Mouse (Mus musculus) kidney, adult 2 months (tissue): Measurements from ENCODE around the gene BC051019. TPM values are rescaled to one million over a fixed set of nuclear protein-coding genes. Genes with fewer than 3 reads are reported as not detected.

Source experiments
- DNase-seq: peaks from one replicate; pipeline ENCODE4 v3.0.0; 2021
- H3K27ac ChIP-seq: fragments of 200-500 bp; 2 replicates; pipeline ENCODE4 v1.5.1; 2012; ENCODE audit warnings: low read depth, low read length, control low read depth, inconsistent platforms; ENCODE audit not compliant: insufficient read depth
- H3K27me3 ChIP-seq: fragments of 200-500 bp; replicated peaks from 2 replicates; pipeline ENCODE4 v1.6.1; 2012; ENCODE audit warnings: mild to moderate bottlenecking, moderate library complexity, low read length, inconsistent platforms; ENCODE audit not compliant: control insufficient read depth, insufficient read depth
- H3K36me3 ChIP-seq: fragments of 200-500 bp; 2 replicates; pipeline ENCODE4 v1.6.1; 2012; ENCODE audit warnings: mild to moderate bottlenecking, moderate library complexity, low read length, inconsistent platforms; ENCODE audit not compliant: control insufficient read depth, insufficient read depth
- H3K4me1 ChIP-seq: fragments of 200-500 bp; 2 replicates; pipeline ENCODE4 v1.6.1; 2011; ENCODE audit warnings: low read length; ENCODE audit not compliant: control insufficient read depth, insufficient read depth
- H3K4me3 ChIP-seq: fragments of 200-500 bp; 2 replicates; pipeline ENCODE4 v1.5.1; 2011; ENCODE audit warnings: mild to moderate bottlenecking, low read depth, low read length, control low read depth; ENCODE audit not compliant: insufficient read depth
- CTCF ChIP-seq: fragments of 200-500 bp; conservative IDR thresholded peaks from 2 replicates; pipeline ENCODE4 v1.5.1; 2011; ENCODE audit warnings: low read depth, mild to moderate bottlenecking, control low read depth, low read length, moderate library complexity, mixed read lengths; ENCODE audit not compliant: insufficient read depth, insufficient read length
- POLR2A ChIP-seq: fragments of 200-500 bp; IDR thresholded peaks from one replicate; pipeline ENCODE4 v1.6.1; 2011; ENCODE audit warnings: low read depth, low read length, control low read depth
- WGBS: fragments of 180-500 bp; shearing (Covaris S2); methylation state at CpG from one replicate; pipeline ENCODE4 v1.1.7; 2018; 5-methylcytosine and 5-hydroxymethylcytosine counted together
- polyA plus RNA-seq: library from polyadenylated mRNA; depleted of rRNA; stranded (reverse); fragments of >200 nt; gene quantifications from 2 replicates; pipeline ENCODE4 v1.2.3, GENCODE M21; 2012

Gene BC051019
- polyA plus RNA-seq, 1 experiment, result 0.08 TPM

GRCm38 (mm10) chr7:109731626-109732025 lies 8.0 kb upstream of the BC051019 start, which contains the start of gene Ascl3:
Gene Ascl3, minus strand, starts transcription at chr7:109731726.
- Histone ChIP-seq H3K27ac (peak within 1 kb of the TSS; percentile 21; the same call in 1 of the 2 replicates), H3K27me3 (no peaks in the 10 kb centered on the region), H3K4me3 (no peak within 1 kb of the TSS), H3K36me3 (peaks cover 3% of the 10 kb centered on the region; the same call in 1 of the 2 replicates), H3K4me1 (no peaks in the 10 kb centered on the region)
- no peak for DNase-seq
- TF ChIP-seq CTCF, result no peak
- no peak for TF ChIP-seq POLR2A
- WGBS, result 84% methylated on average over 5 of the region's 5 CpGs

GRCm38 (mm10) chr7:109723114-109723513 lies 536 bp downstream of the BC051019 start:
- Histone ChIP-seq H3K4me3 (no peak overlapping the region), H3K27ac (no peak overlapping the region), H3K36me3 (no peaks in the 10 kb centered on the region), H3K4me1 (no peaks in the 10 kb centered on the region), H3K27me3 (no peaks in the 10 kb centered on the region)
- TF ChIP-seq CTCF (no peak), POLR2A (no peak)
- WGBS, result 95% methylated on average over 8 of the region's 8 CpGs
- no peak for DNase-seq

GRCm38 (mm10) chr7:109722618-109723017 lies 1.0 kb downstream of the BC051019 start:
- no peak for TF ChIP-seq POLR2A
- TF ChIP-seq CTCF, result no peak
- no peaks in the 10 kb centered on the region for H3K36me3 ChIP-seq
- 100% methylated on average over 2 of the region's 2 CpGs for WGBS

GRCm38 (mm10) chr7:109719286-109719685 lies 4.4 kb downstream of the BC051019 start:
- H3K4me3 ChIP-seq, result no peak overlapping the region
- no peak overlapping the region for H3K27ac ChIP-seq
- no peak for TF ChIP-seq POLR2A
- TF ChIP-seq CTCF, result 0 out of 2 replicates have a peak, but pooled peaks have one; percentile 15
- peak; percentile 45 for DNase-seq
- no peaks in the 10 kb centered on the region for H3K4me1 ChIP-seq
- H3K36me3 ChIP-seq, result no peaks in the 10 kb centered on the region
- WGBS, result 59% methylated on average over 9 of the region's 9 CpGs
- H3K27me3 ChIP-seq, result no peaks in the 10 kb centered on the region

More at GRCm38 (mm10) chr7:109722618-109723017, 1.0 kb downstream of the BC051019 start:
- H3K4me3 ChIP-seq, result no peak overlapping the region
- DNase-seq, result no peak
- H3K27me3 ChIP-seq, result no peaks in the 10 kb centered on the region
- H3K27ac ChIP-seq, result no peak overlapping the region
- H3K4me1 ChIP-seq, result no peaks in the 10 kb centered on the region

GRCm38 (mm10) chr7:109713434-109713982 lies 10.1 kb downstream of the BC051019 start:
- H3K4me3 ChIP-seq, result no peak overlapping the region

GRCm38 (mm10) chr7:109712198-109712597 lies 11.5 kb downstream of the BC051019 start:
- no peak for DNase-seq
- Histone ChIP-seq H3K36me3 (no peaks in the 10 kb centered on the region; the same call in 1 of the 2 replicates), H3K4me3 (no peak overlapping the region), H3K27ac (no peak overlapping the region), H3K27me3 (no peaks in the 10 kb centered on the region), H3K4me1 (no peaks in the 10 kb centered on the region)
- WGBS, result 87% methylated on average over 7 of the region's 7 CpGs
- TF ChIP-seq CTCF (no peak), POLR2A (no peak)

More at GRCm38 (mm10) chr7:109713434-109713982, 10.1 kb downstream of the BC051019 start:
- H3K36me3 ChIP-seq, result no peaks in the 10 kb centered on the region; the same call in 1 of the 2 replicates
- no peaks in the 10 kb centered on the region for H3K27me3 ChIP-seq
- H3K27ac ChIP-seq, result no peak overlapping the region
- no peak for DNase-seq
- no peak for TF ChIP-seq CTCF
- TF ChIP-seq POLR2A, result no peak
- H3K4me1 ChIP-seq, result no peaks in the 10 kb centered on the region
- WGBS, result 94% methylated on average over 2 of the region's 2 CpGs

GRCm38 (mm10) chr7:109710069-109710468 lies 13.6 kb downstream of the BC051019 start:
- H3K4me1 ChIP-seq, result no peaks in the 10 kb centered on the region; the same call in 1 of the 2 replicates
- no peak for DNase-seq
- H3K27me3 ChIP-seq, result no peaks in the 10 kb centered on the region
- TF ChIP-seq POLR2A, result no peak
- TF ChIP-seq CTCF, result no peak
- H3K36me3 ChIP-seq, result no peaks in the 10 kb centered on the region; the same call in 1 of the 2 replicates
- H3K27ac ChIP-seq, result peak overlapping the region; percentile 87
- WGBS, result 26% methylated on average over 1 of the region's 1 CpGs
- H3K4me3 ChIP-seq, result no peak overlapping the region

- no peaks in the 10 kb centered on the region for H3K27me3 ChIP-seq
- peak; percentile 75 for DNase-seq
- H3K4me1 ChIP-seq, result peaks cover 5% of the 10 kb centered on the region; the same call in 1 of the 2 replicates
- 44% methylated on average over 3 of the region's 3 CpGs for WGBS
- H3K36me3 ChIP-seq, result no peaks in the 10 kb centered on the region; the same call in 1 of the 2 replicates
- H3K27ac ChIP-seq, result no peak overlapping the region
- TF ChIP-seq CTCF (no peak), POLR2A (no peak)
- no peak overlapping the region for H3K4me3 ChIP-seq
These were observed 14.7 kb downstream of the BC051019 start for GRCm38 (mm10) chr7:109708961-109709382.
